Mouse (Mus musculus) neural tube, embryonic 11.5 days (tissue): Measurements from ENCODE around the gene 4931440F15Rik. TPM values are rescaled to one million over a fixed set of nuclear protein-coding genes. Genes with fewer than 3 reads are reported as not detected.

Experiments
- ATAC-seq: fragments of 200-750 bp; cut with Nextera tagmentation; 2 replicates; pipeline ENCODE4 v1.8.0; 2017; ENCODE audit warnings: moderate number of reproducible peaks, mild to moderate bottlenecking, moderate TSS enrichment, moderate library complexity; ENCODE audit not compliant: insufficient read depth, low FRiP score, low TSS enrichment
- DNase-seq: peaks from one replicate; pipeline ENCODE4 v3.0.0-alpha.2; 2015; ENCODE audit warnings: low spot score
- H3K27ac ChIP-seq: fragments of 300-500 bp; sonication (generic); 2 replicates; pipeline ENCODE4 v1.5.1; 2014; ENCODE audit warnings: low read depth, mild to moderate bottlenecking, low read length
- H3K27me3 ChIP-seq: fragments of 300-500 bp; sonication (generic); 2 replicates; pipeline ENCODE4 v1.6.1; 2014; ENCODE audit warnings: mild to moderate bottlenecking, low read length, mixed read lengths; ENCODE audit not compliant: control insufficient read depth, insufficient read depth
- H3K36me3 ChIP-seq: fragments of 300-500 bp; sonication (generic); 2 replicates; pipeline ENCODE4 v1.6.1; 2014; ENCODE audit warnings: mild to moderate bottlenecking, low read length, moderate library complexity, mixed read lengths; ENCODE audit not compliant: control insufficient read depth, insufficient read depth
- H3K4me1 ChIP-seq: fragments of 300-500 bp; sonication (generic); 2 replicates; pipeline ENCODE4 v1.6.1; 2014; ENCODE audit warnings: low read length, mixed read lengths; ENCODE audit not compliant: control insufficient read depth, insufficient read depth
- H3K4me2 ChIP-seq: fragments of 300-500 bp; sonication (generic); 2 replicates; pipeline ENCODE4 v1.6.1; 2014; ENCODE audit warnings: low read depth, mild to moderate bottlenecking, moderate library complexity
- H3K4me3 ChIP-seq: fragments of 300-500 bp; sonication (generic); 2 replicates; pipeline ENCODE4 v1.5.1; 2014; ENCODE audit warnings: low read depth, low read length
- H3K9ac ChIP-seq: fragments of 300-500 bp; sonication (generic); 2 replicates; pipeline ENCODE4 v1.6.1; 2014; ENCODE audit warnings: mild to moderate bottlenecking, low read length
- H3K9me3 ChIP-seq: fragments of 300-500 bp; sonication (generic); 2 replicates; pipeline ENCODE4 v1.6.1; 2016; ENCODE audit warnings: low read length; ENCODE audit not compliant: control insufficient read depth
- WGBS: fragments of 180-500 bp; shearing (Covaris S2); extraction: QIAGEN DNeasy Blood & Tissue Kit; methylation state at CpG from one replicate; pipeline ENCODE4 v1.1.7; 2014; 5-methylcytosine and 5-hydroxymethylcytosine counted together
- polyA plus RNA-seq: library from polyadenylated mRNA; unstranded; fragments of >200 nt; fragmentation: Nextera tagmentation; extraction: Ambion mirVana; gene quantifications from 2 replicates; pipeline ENCODE4 v1.2.1, GENCODE M21; 2014

The 4931440F15Rik gene
- polyA plus RNA-seq, 1 experiment from 2014 or later, result 0.19 TPM

DNA sequence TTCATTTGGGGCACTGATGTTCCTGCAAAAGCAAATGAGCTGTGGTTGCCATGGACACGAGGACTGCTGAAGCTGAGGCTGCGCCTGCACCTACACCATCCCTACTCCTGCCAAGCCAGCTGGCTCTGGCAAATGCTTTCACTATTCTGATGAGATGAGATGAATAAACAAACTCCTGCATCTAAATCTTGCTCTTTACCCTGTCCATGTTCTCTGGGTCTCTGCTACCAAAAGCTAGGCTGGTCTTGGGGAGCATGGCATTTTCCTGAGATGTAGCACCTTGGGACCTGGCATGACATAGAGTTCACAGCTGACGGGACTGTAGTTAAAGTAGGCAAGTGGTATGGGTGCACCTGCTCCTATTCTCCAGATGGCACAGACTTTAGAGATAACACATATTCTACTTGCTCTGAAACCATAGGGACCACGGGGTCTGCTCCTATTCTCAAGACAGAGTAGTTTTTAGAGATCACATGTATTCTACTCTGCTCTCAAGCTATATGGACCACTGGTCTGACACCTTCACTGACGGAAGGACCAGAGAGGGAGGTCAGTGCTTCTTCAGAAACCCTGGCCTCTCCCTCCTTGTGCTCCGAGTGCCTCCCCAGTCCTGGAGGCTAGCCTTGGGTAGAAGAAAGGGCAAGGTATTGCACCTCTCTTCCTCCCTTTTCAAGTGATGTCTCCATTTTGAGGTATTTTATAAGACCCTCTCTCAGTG, 36.4 kb downstream of the 4931440F15Rik start:
- ATAC-seq, result no peak

DNA sequence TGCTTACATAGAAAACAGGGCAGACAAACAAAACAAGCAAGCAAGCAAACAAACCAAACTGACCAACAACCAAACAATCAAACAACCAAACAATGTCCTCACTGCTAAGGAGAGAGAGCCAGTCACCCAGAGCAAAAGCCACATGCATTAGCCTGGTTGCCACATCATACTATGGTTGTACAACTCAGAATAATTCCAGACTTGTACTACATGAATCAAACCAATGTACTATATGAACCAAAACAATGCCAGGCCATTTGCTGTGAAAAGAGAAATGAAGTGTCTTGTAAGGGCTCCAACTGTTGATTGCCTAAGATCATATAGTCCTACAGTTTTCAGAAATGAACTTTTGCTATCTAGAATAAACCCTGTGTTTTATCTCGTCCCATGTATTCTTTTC, 37.0 kb downstream of the 4931440F15Rik start:
- ATAC-seq (no peak), DNase-seq (no peak)
- H3K9me3 ChIP-seq, result no peaks in the 10 kb centered on the region
- H3K27me3 ChIP-seq, result no peaks in the 10 kb centered on the region
- H3K36me3 ChIP-seq, result no peaks in the 10 kb centered on the region
- no peak overlapping the region for H3K4me2 ChIP-seq
- 69% methylated on average over 1 of the region's 1 CpGs for WGBS
- H3K4me3 ChIP-seq, result no peak overlapping the region
- no peaks in the 10 kb centered on the region for H3K4me1 ChIP-seq
- H3K9ac ChIP-seq, result no peak overlapping the region
- no peak overlapping the region for H3K27ac ChIP-seq

More for the DNA sequence above, 36.4 kb downstream of the 4931440F15Rik start:
- Histone ChIP-seq H3K4me2 (no peak overlapping the region), H3K27me3 (no peaks in the 10 kb centered on the region), H3K4me1 (no peaks in the 10 kb centered on the region), H3K4me3 (no peak overlapping the region), H3K27ac (no peak overlapping the region), H3K9me3 (no peaks in the 10 kb centered on the region), H3K36me3 (no peaks in the 10 kb centered on the region), H3K9ac (no peak overlapping the region)
- DNase-seq, result no peak
- WGBS, result 83% methylated on average over 6 of the region's 6 CpGs

DNA sequence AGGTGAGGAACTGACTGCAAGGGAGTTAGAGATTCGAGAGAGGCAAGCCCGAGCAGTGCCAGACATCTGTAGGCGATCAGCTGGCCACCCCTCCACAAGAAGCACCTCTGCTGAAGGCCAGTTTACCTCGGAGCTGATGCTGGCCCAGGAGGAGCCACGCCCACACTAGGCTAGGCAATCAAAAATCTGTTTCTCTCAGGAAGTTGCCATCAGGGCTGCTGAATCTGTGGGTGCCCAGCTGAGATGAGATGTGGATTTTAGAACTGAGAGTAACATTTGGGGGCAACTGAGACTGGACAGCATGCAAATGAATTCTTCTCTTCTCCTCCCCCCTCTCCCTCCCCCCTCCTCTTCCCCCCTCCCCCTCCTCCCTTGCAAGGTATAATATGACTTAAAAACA, 38.0 kb downstream of the 4931440F15Rik start:
- 19% methylated on average over 5 of the region's 5 CpGs for WGBS
- ATAC-seq (no peak), DNase-seq (no peak)
- H3K27me3 ChIP-seq, result no peaks in the 10 kb centered on the region
- no peak overlapping the region for H3K4me2 ChIP-seq
- no peaks in the 10 kb centered on the region for H3K36me3 ChIP-seq
- H3K27ac ChIP-seq, result no peak overlapping the region
- no peak overlapping the region for H3K9ac ChIP-seq
- no peaks in the 10 kb centered on the region for H3K4me1 ChIP-seq
- no peak overlapping the region for H3K4me3 ChIP-seq
- H3K9me3 ChIP-seq, result no peaks in the 10 kb centered on the region

DNA sequence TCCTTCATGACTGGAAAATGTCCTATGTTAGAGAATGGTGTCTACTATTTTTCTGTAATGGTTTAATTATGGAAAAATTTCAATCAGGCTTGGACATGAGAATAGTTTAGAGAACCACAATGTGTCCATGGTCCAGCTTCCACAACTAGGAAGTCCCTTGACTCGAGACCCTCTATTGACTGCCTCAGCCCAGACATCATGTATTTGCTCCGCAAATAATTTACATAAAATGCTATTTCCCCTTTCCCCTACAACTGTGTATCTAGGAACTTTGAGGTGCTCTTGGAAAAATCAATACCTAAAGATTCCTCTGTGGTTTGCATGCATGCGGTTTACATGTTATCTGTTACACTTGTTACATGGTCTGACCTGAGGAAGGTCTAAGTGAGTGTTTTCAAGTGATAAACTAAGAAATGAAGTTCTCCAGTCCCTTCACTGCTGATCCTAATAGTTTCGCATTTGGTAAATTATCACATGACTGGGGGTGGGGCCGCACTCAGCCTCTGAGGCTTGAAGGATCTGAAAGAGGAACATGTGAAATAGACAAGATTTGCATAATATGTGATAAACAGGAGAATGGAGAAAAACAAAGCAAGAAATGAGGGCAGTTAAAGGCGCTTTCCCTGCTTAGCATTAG, 38.8 kb downstream of the 4931440F15Rik start:
- DNase-seq (no peak), ATAC-seq (no peak)
- Histone ChIP-seq H3K9ac (no peak overlapping the region), H3K4me2 (no peak overlapping the region), H3K4me1 (no peaks in the 10 kb centered on the region), H3K36me3 (no peaks in the 10 kb centered on the region), H3K4me3 (no peak overlapping the region), H3K9me3 (no peaks in the 10 kb centered on the region), H3K27ac (no peak overlapping the region), H3K27me3 (no peaks in the 10 kb centered on the region)
- WGBS, result 91% methylated on average over 6 of the region's 6 CpGs

DNA sequence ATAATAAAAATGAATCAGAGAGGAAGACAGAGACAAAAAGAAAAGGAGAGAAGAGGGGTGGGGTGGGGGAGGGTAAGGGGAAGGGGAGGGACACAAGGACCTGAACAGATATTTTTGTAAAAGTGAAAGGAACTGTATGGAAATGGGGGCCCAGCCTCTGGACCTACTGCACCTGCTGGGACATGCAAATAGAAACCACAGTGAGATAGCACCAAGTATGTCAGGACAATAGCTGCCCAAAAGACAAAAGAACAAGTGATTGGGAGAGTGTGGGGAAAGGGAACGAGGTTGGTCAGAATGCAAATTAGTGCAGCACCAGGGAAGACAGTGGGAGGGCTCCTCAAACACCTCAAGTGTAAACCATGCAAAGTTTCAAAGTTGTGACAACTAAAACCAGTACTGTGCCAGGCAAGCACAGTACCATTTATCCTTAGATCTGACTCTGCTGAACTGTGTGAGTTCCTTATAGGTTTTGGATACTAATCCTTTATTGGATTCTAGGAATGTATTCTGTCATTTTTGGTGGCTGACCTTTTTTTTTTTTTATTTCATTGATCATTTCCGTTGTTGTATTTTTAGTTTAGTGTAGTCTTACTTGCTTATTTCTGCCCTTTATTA, 46.0 kb downstream of the 4931440F15Rik start:
- H3K36me3 ChIP-seq, result no peaks in the 10 kb centered on the region
- no peaks in the 10 kb centered on the region for H3K27me3 ChIP-seq
- H3K9ac ChIP-seq, result no peak overlapping the region
- H3K4me1 ChIP-seq, result no peaks in the 10 kb centered on the region
- no peaks in the 10 kb centered on the region for H3K9me3 ChIP-seq
- WGBS, result 35% methylated on average over 2 of the region's 2 CpGs
- ATAC-seq (no peak), DNase-seq (no peak)
- H3K27ac ChIP-seq, result no peak overlapping the region
- no peak overlapping the region for H3K4me3 ChIP-seq
- H3K4me2 ChIP-seq, result no peak overlapping the region

DNA sequence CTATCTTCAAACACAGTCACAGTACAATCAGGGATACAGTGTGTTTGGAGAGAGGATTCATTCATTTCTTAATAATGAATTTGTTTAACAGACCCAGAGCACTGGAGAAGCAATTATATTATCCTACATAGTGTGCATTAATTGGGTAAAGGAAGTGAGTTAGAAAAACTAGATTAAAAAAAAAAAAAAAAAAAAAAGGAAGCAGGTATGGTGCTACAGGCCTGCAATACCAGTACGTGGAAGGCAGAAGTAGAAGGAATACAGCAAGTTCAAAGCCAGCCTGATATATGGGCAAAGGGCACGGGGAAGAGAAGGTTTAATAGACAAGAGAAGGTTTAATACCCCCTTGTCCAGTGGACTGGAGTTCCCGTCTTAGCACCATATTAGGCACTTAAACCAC, 46.5 kb downstream of the 4931440F15Rik start:
- no peaks in the 10 kb centered on the region for H3K36me3 ChIP-seq
- no peak for DNase-seq
- ATAC-seq, result no peak
- no peaks in the 10 kb centered on the region for H3K9me3 ChIP-seq
- H3K9ac ChIP-seq, result no peak overlapping the region
- H3K4me1 ChIP-seq, result no peaks in the 10 kb centered on the region
- no peaks in the 10 kb centered on the region for H3K27me3 ChIP-seq
- H3K27ac ChIP-seq, result no peak overlapping the region
- 82% methylated on average over 3 of the region's 3 CpGs for WGBS
- no peak overlapping the region for H3K4me2 ChIP-seq
- H3K4me3 ChIP-seq, result no peak overlapping the region

DNA sequence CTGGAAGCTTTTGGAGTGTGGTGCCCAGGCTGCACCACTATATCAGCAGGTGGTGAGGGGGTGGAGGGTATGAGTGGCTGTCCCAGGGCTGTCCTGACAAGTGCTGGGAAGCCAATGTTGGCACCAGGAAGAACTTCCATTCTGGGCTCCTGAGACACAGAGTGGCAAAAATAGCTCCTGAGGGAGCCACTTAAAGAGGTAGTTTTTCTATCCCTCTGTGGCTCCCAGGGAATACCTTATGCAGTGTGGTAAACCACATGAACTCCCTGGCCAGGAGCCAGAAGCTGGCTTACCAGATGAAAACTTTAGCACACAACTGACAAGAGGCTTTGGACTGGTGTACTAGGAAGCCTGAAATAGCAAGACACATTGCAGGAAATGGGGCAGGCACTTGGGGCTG, 47.5 kb downstream of the 4931440F15Rik start:
- H3K4me3 ChIP-seq, result no peak overlapping the region
- H3K27me3 ChIP-seq, result no peaks in the 10 kb centered on the region
- ATAC-seq, result no peak
- no peak overlapping the region for H3K9ac ChIP-seq
- no peak overlapping the region for H3K4me2 ChIP-seq
- no peak for DNase-seq
- H3K9me3 ChIP-seq, result no peaks in the 10 kb centered on the region
- H3K36me3 ChIP-seq, result no peaks in the 10 kb centered on the region
- H3K4me1 ChIP-seq, result no peaks in the 10 kb centered on the region
- H3K27ac ChIP-seq, result no peak overlapping the region

DNA sequence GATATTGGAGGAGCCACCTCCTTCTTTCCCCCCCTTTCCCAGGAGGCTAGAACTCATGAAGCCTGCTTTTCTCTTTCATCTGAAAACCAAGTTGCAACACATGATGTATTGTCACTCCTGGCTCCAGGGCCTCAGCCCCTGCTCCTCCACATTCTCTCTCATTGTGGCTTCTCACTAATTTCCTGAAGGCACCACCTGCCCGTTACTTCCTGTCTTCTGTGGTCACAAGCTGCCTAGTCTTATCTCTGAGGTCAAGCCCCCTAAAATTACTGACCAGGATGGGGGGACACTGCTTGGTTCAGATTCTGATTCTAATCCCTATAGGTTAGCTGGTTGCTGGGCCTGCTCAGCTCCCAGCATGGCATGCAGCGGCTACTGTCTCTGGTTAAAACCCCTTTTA, 50.7 kb downstream of the 4931440F15Rik start:
- H3K27me3 ChIP-seq, result no peaks in the 10 kb centered on the region
- H3K4me3 ChIP-seq, result no peak overlapping the region
- 74% methylated on average over 2 of the region's 2 CpGs for WGBS
- H3K27ac ChIP-seq, result no peak overlapping the region
- DNase-seq (no peak), ATAC-seq (no peak)
- H3K9ac ChIP-seq, result no peak overlapping the region
- H3K4me1 ChIP-seq, result no peaks in the 10 kb centered on the region
- no peak overlapping the region for H3K4me2 ChIP-seq
- no peaks in the 10 kb centered on the region for H3K36me3 ChIP-seq
- H3K9me3 ChIP-seq, result no peaks in the 10 kb centered on the region

DNA sequence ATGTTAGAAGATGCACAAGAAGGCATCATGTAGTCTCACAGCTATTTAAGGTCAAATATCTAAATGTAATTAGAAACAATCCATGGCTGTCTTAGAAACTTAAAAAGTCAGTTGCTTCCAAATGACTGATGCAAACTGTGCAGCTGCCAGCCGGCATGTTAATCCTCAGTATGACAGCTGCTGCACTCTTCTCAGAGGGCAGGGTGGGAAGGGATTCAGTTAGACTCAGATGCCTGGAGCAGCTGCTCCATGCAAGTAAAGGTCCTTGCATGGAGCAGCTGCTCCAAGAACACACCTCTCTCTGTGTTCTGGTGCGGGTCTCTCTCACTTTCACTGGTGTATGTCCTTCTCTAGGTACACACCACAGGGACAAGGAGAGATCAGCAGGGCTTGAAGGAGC, 51.2 kb downstream of the 4931440F15Rik start:
- DNase-seq (peak; percentile 35), ATAC-seq (no peak)
- Histone ChIP-seq H3K27ac (no peak overlapping the region), H3K9ac (no peak overlapping the region; the same call in 1 of the 2 replicates), H3K4me1 (no peaks in the 10 kb centered on the region), H3K36me3 (no peaks in the 10 kb centered on the region), H3K4me3 (no peak overlapping the region), H3K27me3 (no peaks in the 10 kb centered on the region), H3K9me3 (no peaks in the 10 kb centered on the region), H3K4me2 (no peak overlapping the region)
- 59% methylated on average over 2 of the region's 2 CpGs for WGBS
